Mouse (Mus musculus) adrenal gland, postnatal 4 days (tissue): ENCODE measurements at regions not wholly inside any gene's neighbourhood (a gene's known extent, or its start where the extent isn't known, plus 50 kb on each side); places are given as distances from the start of the nearest gene placed in this dataset.

ENCODE experiments used
- DNase-seq, 2 experiments: peaks; one replicate each; pipeline ENCODE4 v3.0.0; 2021 to 2022; ENCODE audit warnings: low spot score in 2 of 2, mixed read lengths in 2 of 2

- DNase-seq, result no peak
Measured at GRCm38 (mm10) chr4:125880028-125880427, 144.3 kb upstream of the Csf3r start.

- peak in 1 of 2 experiments; percentile 13 for DNase-seq
Measured at GRCm38 (mm10) chr4:125882531-125882930, 141.8 kb upstream of the Csf3r start.

- DNase-seq, result no peak
Measured at GRCm38 (mm10) chr4:125890510-125890909, 133.8 kb upstream of the Csf3r start.

GRCm38 (mm10) chr4:125893139-125893538, 131.2 kb upstream of the Csf3r start:
- DNase-seq, result no peak

- no peak for DNase-seq
Measured at GRCm38 (mm10) chr4:125897707-125898106, 126.6 kb upstream of the Csf3r start.

GRCm38 (mm10) chr4:125898631-125899348, 125.6 kb upstream of the Csf3r start:
- no peak for DNase-seq

- DNase-seq, result no peak
Measured at GRCm38 (mm10) chr4:125901546-125902276, 122.6 kb upstream of the Csf3r start.

- DNase-seq, result no peak
Measured at GRCm38 (mm10) chr4:125906296-125906695, 118.1 kb upstream of the Csf3r start.

- no peak for DNase-seq
Measured at GRCm38 (mm10) chr4:125908901-125909300, 115.4 kb upstream of the Csf3r start.

GRCm38 (mm10) chr4:125911541-125912270, 112.6 kb upstream of the Csf3r start:
- DNase-seq, result peak; percentile 18 to 41

GRCm38 (mm10) chr4:125912444-125913049, 111.8 kb upstream of the Csf3r start:
- DNase-seq, result peak in 1 of 2 experiments; percentile 46

GRCm38 (mm10) chr4:125915166-125915565, 109.2 kb upstream of the Csf3r start:
- no peak for DNase-seq

- no peak for DNase-seq
Measured at GRCm38 (mm10) chr4:125917210-125917609, 107.1 kb upstream of the Csf3r start.

GRCm38 (mm10) chr4:125921550-125922316, 102.6 kb upstream of the Csf3r start:
- DNase-seq, result peak in 1 of 2 experiments; percentile 43

GRCm38 (mm10) chr4:125922317-125922878, 102.0 kb upstream of the Csf3r start:
- DNase-seq, result no peak

GRCm38 (mm10) chr4:125923225-125923624, 101.1 kb upstream of the Csf3r start:
- DNase-seq, result no peak

- no peak for DNase-seq
Measured at GRCm38 (mm10) chr4:125928196-125928595, 96.2 kb upstream of the Csf3r start.

- no peak for DNase-seq
Measured at GRCm38 (mm10) chr4:125929122-125929772, 95.1 kb upstream of the Csf3r start.

GRCm38 (mm10) chr4:125930764-125931163, 93.6 kb upstream of the Csf3r start:
- DNase-seq, result no peak

GRCm38 (mm10) chr4:125931321-125931720, 93.0 kb upstream of the Csf3r start:
- DNase-seq, result no peak
